Mouse (Mus musculus) heart, postnatal 0 days (tissue): ENCODE data around the gene Khdc4.
A peak's percentile ranks its signal among the peaks of the same experiment; 100 is the strongest.

Experiments
- CTCF ChIP-seq: IDR thresholded peaks from 2 replicates; pipeline ENCODE4 v1.5.1; 2016; ENCODE audit warnings: antibody characterized with exemption, control low read depth, low read depth
- EP300 ChIP-seq: IDR thresholded peaks from 2 replicates; pipeline ENCODE4 v1.6.1; 2016; ENCODE audit warnings: antibody characterized with exemption, low read depth

DNA sequence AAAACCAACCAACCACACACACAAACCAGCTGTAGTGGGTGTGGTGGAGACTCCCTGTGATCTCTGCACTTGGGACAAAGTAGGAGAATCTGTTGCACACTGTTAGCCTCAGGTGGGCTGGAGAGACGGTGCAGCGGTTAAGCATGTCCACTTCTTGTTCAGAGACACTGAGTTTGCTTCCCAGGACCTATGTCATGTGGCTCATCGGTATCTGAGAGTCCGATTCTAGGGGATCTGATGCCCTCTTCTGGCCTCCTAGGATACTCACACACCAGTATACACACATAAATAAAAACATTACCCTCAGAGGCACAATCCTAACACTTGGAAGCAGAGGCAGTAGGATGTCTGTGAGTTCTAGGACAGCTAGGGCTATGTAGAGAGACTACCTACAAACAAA lies 68.7 kb downstream of the Khdc4 start:
- TF ChIP-seq CTCF = peak; percentile 45
- TF ChIP-seq EP300 = no peak
